Mouse (Mus musculus) CH12.LX (cell line): ENCODE results near the gene Mark4. TPM values are rescaled to one million over a fixed set of nuclear protein-coding genes. Genes with fewer than 3 reads are reported as not detected.

Experiments used
- DNase-seq: peaks from one replicate; pipeline ENCODE4 v3.0.0-alpha.2; 2013; ENCODE audit errors: extremely low read depth
- H3K27ac ChIP-seq: 2 replicates; pipeline ENCODE4 v1.5.1; 2012; ENCODE audit warnings: low read depth, mild to moderate bottlenecking, control low read depth, moderate library complexity; ENCODE audit not compliant: insufficient read depth
- H3K27me3 ChIP-seq: replicated peaks from 2 replicates; pipeline ENCODE3; 2012; ENCODE audit warnings: inconsistent platforms
- H3K36me3 ChIP-seq, 2 experiments: replicated peaks in 1 of 2; 2 replicates each; pipeline versions ENCODE3 to v1.6.1; 2012; ENCODE audit warnings: inconsistent platforms in 1 of 2, low read length in 1 of 2, mild to moderate bottlenecking in 1 of 2, mixed read lengths in 1 of 2, moderate library complexity in 1 of 2; ENCODE audit not compliant: control insufficient read depth in 1 of 2, insufficient read depth in 1 of 2
- H3K4me1 ChIP-seq, 2 experiments: 2 replicates each; pipeline ENCODE4 v1.6.1; 2012; ENCODE audit warnings: inconsistent platforms in 1 of 2, moderate library complexity in 1 of 2; ENCODE audit not compliant: insufficient read depth in 2 of 2, control insufficient read depth in 1 of 2
- H3K4me2 ChIP-seq: 2 replicates; pipeline ENCODE4 v1.6.1; 2012; ENCODE audit warnings: low read depth, mild to moderate bottlenecking, control low read depth; ENCODE audit not compliant: poor library complexity, insufficient read depth, severe bottlenecking
- H3K4me3 ChIP-seq, 3 experiments: fragments of 150-350 bp in 1 of 3; sonication (generic) in 1 of 3; replicated peaks in 1 of 3; 2 replicates each; pipeline versions ENCODE3 to v1.5.1; 2011 to 2012; ENCODE audit warnings: low read depth in 2 of 3, low read length in 2 of 3, mild to moderate bottlenecking in 2 of 3, moderate library complexity in 2 of 3, control low read depth in 1 of 3, improper control_type of control experiment in 1 of 3, inconsistent platforms in 1 of 3, mixed read lengths in 1 of 3; ENCODE audit not compliant: poor library complexity in 1 of 3
- H3K79me2 ChIP-seq: replicated peaks from 2 replicates; pipeline ENCODE4 v1.6.1; 2012; ENCODE audit warnings: mild to moderate bottlenecking, moderate library complexity; ENCODE audit not compliant: control insufficient read depth, poor library complexity, insufficient read depth, severe bottlenecking; ENCODE audit errors: extremely low read depth
- H3K9ac ChIP-seq: 2 replicates; pipeline ENCODE4 v1.6.1; 2012; ENCODE audit warnings: low read depth, mild to moderate bottlenecking, control low read depth, moderate library complexity; ENCODE audit not compliant: insufficient read depth
- H3K9me3 ChIP-seq: replicated peaks from 2 replicates; pipeline ENCODE3; 2012; ENCODE audit warnings: low read length, inconsistent platforms, mixed read lengths
- ELF1 ChIP-seq: IDR thresholded peaks from 2 replicates; pipeline ENCODE4 v1.6.1; 2014; ENCODE audit warnings: low read depth, mild to moderate bottlenecking, inconsistent platforms, low read length, improper control_type of control experiment
- GABPA ChIP-seq: IDR thresholded peaks from 2 replicates; pipeline ENCODE4 v1.6.1; 2012; ENCODE audit warnings: low read depth, low read length, improper control_type of control experiment, inconsistent platforms; ENCODE audit not compliant: insufficient replicate concordance
- IRF4 ChIP-seq: IDR thresholded peaks from 2 replicates; pipeline ENCODE4 v1.6.1; 2014; ENCODE audit warnings: low read depth, mild to moderate bottlenecking, inconsistent platforms, low read length, improper control_type of control experiment
- MYC ChIP-seq: IDR thresholded peaks from 2 replicates; pipeline ENCODE4 v1.6.1; 2011; ENCODE audit warnings: low read depth, mild to moderate bottlenecking, improper control_type of control experiment, low read length
- PAX5 ChIP-seq: IDR thresholded peaks from 2 replicates; pipeline ENCODE4 v1.6.1; 2012; ENCODE audit warnings: low read length, inconsistent platforms, mixed read lengths
- RAD21 ChIP-seq: IDR thresholded peaks from 2 replicates; pipeline ENCODE4 v1.6.1; 2011; ENCODE audit warnings: low read depth, mild to moderate bottlenecking, low read length, improper control_type of control experiment, moderate library complexity
- RCOR1 ChIP-seq: conservative IDR thresholded peaks from 2 replicates; pipeline ENCODE4 v1.6.1; 2012; ENCODE audit warnings: low read depth, mild to moderate bottlenecking, inconsistent platforms, low read length, improper control_type of control experiment
- TBP ChIP-seq: conservative IDR thresholded peaks from 2 replicates; pipeline ENCODE4 v1.6.1; 2011; ENCODE audit warnings: low read depth, low read length, improper control_type of control experiment
- UBTF ChIP-seq: IDR thresholded peaks from 2 replicates; pipeline ENCODE4 v1.6.1; 2012; ENCODE audit warnings: low read depth, mild to moderate bottlenecking, inconsistent platforms, low read length, improper control_type of control experiment, moderate library complexity
- ZNF384 ChIP-seq: IDR thresholded peaks from 2 replicates; pipeline ENCODE4 v1.6.1; 2012; ENCODE audit warnings: low read depth, low read length, improper control_type of control experiment, inconsistent platforms
- dilution Hi-C: fragments of 300-500 bp; cut with MboI; formaldehyde crosslinking; loops from 2 replicates; pipeline ENCODE4 v1.14.3; 2020; ENCODE audit warnings: low sequenced_read_pairs; ENCODE audit not compliant: extremely low pct_unique_long_range_greater_than_20kb, extremely low pct_ligation_motif_present
- in situ Hi-C: fragments of 300-500 bp; cut with MboI; formaldehyde crosslinking; loops from 3 replicates; pipeline ENCODE4 v1.14.3; 2019; ENCODE audit warnings: low sequenced_read_pairs, low pct_ligation_motif_present, low pct_unique_long_range_greater_than_20kb, mixed read lengths
- polyA plus RNA-seq: library from polyadenylated mRNA; unstranded; fragments of >175 nt; gene quantifications from 2 replicates; pipeline ENCODE4 v1.2.1, GENCODE M21; 2012; ENCODE audit warnings: low read depth; ENCODE audit not compliant: insufficient read length
- total RNA-seq, 2 experiments: library from RNA; depleted of rRNA; stranded (reverse); fragments of 300-350 nt in 1 of 2; fragments of >200 nt in 1 of 2; gene quantifications; 2 replicates each; pipeline ENCODE4 v1.2.3; 2012 to 2014

The Mark4 gene
- total and polyA plus RNA-seq, 3 experiments, result 1.7 to 11.9 (median 7.3) TPM

DNA sequence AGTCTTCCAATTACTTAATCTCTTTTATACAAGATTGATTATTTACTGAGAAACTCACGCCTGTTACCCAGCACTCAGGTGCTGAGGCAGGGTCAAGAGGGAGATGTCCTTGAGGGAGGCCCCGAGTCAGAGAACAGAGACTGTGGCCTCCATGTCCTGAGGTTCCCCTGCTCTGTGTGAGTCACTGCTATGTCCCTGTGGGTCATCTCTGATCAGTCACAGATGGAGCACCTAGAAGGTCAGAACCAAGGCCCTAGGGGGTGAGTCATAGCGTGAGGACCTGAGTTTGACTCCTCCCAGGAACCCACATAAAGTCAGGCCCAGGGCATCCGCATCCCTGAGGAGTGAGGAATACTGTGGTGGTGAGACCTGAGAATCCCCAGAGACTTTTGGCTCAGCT, 43.0 kb upstream of the Mark4 start:
- Histone ChIP-seq H3K4me1 (peaks cover 0 to 3% of the 10 kb centered on the region in 2 experiments; a peak in 1 of 4 replicates), H3K4me2 (no peak overlapping the region), H3K9me3 (no peaks in the 10 kb centered on the region)
- dilution Hi-C loops, result no loop called here
- DNase-seq, result no peak
- TF ChIP-seq GABPA (no peak), RCOR1 (no peak)
- TF ChIP-seq, all 38 proteins: peak for 0
- H3K4me3 ChIP-seq, result no peak overlapping the region
- peaks cover 0 to 7% of the 10 kb centered on the region in 2 experiments for H3K36me3 ChIP-seq
- no peaks in the 10 kb centered on the region for H3K79me2 ChIP-seq
- H3K27ac ChIP-seq, result no peak overlapping the region
- in situ Hi-C loops, result loop anchor here (10.0 kb wide), 2 partner anchors 73 to 373 kb away; partner anchors contain the start of genes Gemin7 and Zfp296
- H3K27me3 ChIP-seq, result peaks cover 9% of the 10 kb centered on the region
- no peak overlapping the region for H3K9ac ChIP-seq

DNA sequence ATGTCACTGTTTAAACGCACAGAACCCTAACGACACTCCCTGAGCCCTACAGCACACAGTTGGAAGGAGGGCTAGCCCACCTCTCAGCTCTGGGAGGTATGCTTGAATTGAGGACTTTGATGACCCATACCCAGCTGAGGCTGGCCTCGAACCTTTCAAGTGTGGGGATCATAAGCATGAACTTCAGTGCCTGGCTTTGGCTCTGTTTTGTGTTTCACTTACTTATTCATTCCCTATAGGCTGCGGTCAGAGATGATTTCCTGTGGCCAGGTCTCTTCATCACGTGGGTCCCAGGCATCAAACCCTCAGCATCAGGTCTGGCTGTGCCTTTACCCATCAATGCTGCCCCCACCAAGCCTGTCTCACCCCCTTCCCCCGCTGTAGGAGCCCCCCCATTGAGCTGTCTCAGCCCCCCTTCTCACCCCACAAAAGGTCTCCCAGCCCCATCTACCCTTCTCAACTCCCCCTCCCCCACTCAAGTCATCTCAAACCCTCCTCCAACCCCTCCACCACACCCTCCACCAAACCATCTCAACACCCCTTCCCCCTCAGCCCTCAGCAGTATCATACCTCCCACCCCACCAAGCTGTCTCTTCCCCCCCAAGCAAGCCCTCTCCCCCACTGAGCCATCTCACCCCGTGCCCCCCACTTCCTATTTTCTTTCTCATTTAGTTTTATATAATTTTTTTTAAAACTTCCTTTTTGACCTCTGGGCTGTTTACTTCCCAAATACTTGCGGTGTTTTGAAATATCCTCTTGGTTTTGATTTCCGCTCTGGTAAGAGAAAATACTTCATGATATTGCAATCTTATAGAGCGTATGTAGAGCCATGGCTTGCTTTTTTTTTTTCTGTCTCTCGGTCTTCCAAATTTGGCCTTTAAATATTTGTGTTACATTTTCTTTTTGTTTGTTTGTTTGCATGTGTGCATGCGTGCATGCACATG, 42.1 kb upstream of the Mark4 start:
- dilution Hi-C loops, result no loop called here

DNA sequence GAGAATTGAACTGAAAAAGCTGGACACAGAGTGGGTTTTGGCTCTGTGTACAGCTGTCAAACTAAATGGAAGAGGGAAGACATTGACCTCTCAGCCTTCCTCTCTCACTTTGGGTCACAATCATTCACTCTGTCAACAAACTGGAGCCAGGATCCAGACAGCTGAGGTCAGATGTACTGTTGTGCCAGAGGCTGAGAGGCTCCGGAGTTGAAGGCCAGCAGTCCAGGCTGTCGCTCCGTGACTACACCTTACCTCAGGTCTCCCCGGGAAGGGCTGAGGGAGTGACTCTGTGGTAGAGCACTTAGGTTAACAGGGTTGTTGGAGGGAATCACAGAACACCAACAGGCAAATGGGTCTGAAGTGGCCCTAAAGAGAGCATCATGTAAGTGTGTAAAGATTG, 39.7 kb upstream of the Mark4 start:
- Histone ChIP-seq H3K4me3 (no peak overlapping the region), H3K9ac (no peak overlapping the region), H3K4me2 (no peak overlapping the region), H3K9me3 (no peaks in the 10 kb centered on the region), H3K27me3 (peaks cover 37% of the 10 kb centered on the region), H3K36me3 (no peaks in the 10 kb centered on the region), H3K4me1 (no peaks in the 10 kb centered on the region), H3K27ac (no peak overlapping the region), H3K79me2 (no peaks in the 10 kb centered on the region)
- no peak for DNase-seq
- in situ Hi-C loops, result no loop called here
- no peak for TF ChIP-seq PAX5
- TF ChIP-seq RAD21, result no peak
- TF ChIP-seq ELF1, result no peak
- no peak for TF ChIP-seq UBTF
- TF ChIP-seq TBP, result no peak
- no peak for TF ChIP-seq RCOR1
- TF ChIP-seq ZNF384, result no peak
- no peak for TF ChIP-seq IRF4
- dilution Hi-C loops, result no loop called here

More for the DNA sequence above, 42.1 kb upstream of the Mark4 start:
- no peak for TF ChIP-seq MYC
- no peak for DNase-seq
- in situ Hi-C loops, result loop anchor here (10.0 kb wide), 2 partner anchors 74 to 374 kb away; partner anchors contain the start of genes Gemin7 and Zfp296
- Histone ChIP-seq H3K9me3 (no peaks in the 10 kb centered on the region), H3K36me3 (peaks cover 0 to 6% of the 10 kb centered on the region in 2 experiments), H3K9ac (no peak overlapping the region), H3K27ac (no peak overlapping the region), H3K79me2 (no peaks in the 10 kb centered on the region), H3K4me2 (no peak overlapping the region), H3K27me3 (peaks cover 18% of the 10 kb centered on the region), H3K4me1 (peaks cover 0 to 3% of the 10 kb centered on the region in 2 experiments; a peak in 1 of 4 replicates), H3K4me3 (no peak overlapping the region)
